Mouse (Mus musculus) T-helper 17 cell (primary cell): ENCODE results near the gene Psapl1.

Experiments used
- in situ Hi-C, 2 experiments: fragments of 300-600 bp; cut with MboI, MseI; formaldehyde crosslinking; loops; 1 replicate in 1 of 2; 2 replicates in 1 of 2; pipeline ENCODE4 v1.15.1; 2025; ENCODE audit warnings: high pct_unique_total_duplicates in 2 of 2

The Psapl1 gene

DNA sequence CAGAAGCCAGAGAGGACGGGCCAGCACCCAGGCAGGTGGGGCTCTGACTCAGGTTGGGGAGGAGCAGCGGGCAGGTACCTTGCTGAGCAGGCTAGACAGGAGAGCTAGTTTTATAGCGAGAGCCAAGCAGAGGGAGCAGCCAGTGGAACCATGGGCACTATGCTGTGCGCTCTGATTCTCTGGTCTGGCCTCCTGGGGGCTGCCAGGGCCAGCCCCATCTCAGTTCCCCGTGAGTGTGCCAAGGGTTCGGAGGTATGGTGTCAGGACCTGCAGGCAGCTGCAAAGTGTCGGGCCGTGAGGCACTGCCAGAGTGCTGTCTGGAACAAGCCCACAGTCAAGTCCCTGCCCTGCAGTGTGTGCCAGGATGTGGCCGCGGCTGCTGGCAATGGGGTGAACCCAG, at the start of gene Psapl1:
Gene Psapl1, plus strand, starts transcription at position 106 of the 400 bp plus-strand sequence.
- in situ Hi-C loops: no loop called here

DNA sequence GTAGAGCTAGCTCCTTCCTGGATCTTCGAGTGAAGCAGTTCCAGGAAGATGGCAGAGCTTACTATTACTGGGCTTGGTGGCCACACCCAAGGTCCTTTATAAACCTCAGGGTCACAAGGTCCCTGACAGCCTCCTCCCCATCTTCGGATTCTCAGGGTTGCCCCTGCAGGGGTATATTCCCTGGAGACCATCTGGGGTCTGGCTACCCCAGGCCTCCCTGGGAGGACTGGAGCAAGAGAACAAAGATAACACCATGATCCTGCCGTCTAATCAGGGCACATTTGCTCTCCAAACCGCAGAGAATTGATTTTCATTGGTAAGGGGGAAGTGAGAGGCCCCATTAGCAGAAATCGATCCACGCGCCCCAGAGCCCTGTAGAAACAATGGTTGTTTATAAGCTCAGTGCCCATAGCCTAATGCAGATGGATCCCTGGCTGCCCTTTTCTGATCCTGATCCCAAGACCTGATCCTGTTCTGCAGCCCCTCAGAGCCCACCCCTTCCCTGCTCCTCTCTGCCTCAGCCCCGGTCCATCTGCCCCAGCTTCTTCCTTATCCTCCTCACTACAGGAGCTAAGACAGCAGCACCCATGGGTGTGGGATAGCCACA, 48.8 kb upstream of the Psapl1 start:
- in situ Hi-C loops: no loop called here

DNA sequence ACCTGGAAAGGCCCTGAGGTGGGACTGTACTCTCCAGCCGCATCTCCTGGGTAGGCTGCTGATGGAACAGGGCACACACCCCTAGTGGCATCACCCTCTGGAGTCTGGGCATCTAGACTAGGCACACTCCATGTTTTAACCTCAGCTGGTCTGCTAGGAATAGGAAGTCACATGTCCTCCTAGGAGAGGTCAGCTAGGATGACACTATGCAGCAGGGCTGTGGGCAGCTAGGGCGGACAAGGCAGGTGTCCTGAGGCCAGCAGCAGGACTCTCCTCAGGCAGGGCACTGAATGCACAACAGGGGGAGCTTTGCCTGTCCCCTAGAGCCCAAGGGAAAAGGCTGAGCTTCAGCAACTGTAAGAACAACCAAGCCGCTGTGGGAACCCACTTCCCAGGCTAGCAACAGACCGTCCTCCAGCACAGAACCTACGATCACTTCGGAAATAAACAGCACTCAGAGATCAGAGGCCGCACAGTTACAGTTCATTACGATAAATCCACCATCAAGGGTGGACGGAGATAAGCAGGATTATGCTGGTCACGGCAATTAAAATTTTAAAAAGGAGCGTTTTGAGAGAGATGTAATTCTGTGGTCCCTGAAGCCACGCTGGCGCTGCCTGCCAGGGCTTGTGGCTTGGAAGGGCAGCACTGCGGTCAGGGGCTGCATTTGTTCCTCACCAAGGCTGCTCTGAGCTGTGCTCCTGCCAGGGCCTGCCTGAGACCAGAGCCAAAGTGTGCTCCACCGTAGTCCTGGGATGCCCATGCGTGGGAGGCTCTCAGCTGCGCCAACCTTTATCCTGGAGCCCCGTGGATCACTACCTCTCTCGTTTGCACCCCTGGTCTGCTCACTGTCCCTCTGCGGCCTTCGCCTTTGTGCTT, 38.2 kb upstream of the Psapl1 start:
- in situ Hi-C loops: no loop called here

DNA sequence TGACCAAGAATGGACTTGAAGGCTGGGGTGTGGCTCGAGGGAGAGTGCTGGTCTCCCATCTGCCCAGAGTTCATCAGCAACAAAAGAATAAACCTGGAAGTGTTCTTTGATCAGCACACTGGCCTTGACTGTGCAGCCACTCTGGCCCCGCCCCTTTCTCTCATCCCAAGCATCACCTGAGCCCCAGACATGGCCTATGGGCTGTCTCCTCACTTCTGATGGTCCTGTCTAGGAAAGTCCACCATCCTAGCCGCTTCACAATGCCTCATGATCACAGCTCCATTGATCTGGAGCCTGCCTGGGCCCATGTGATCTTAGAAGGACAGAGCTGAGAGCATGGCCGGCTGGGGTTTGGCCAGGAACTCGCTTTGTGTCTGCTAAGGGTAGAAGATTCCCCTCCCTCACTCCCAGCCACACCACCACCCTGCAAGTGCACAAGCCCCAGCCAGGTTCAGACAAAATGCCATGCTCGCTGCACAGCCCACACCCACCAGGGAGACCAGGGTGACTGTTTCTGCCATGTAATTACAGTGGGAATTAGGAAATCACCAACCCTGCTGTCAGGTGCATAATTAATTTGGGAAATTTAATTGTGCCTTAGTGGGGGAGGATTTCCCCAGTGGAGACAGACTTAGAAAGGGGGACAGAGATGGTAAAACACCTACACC, 37.3 kb upstream of the Psapl1 start:
- in situ Hi-C loops: no loop called here

DNA sequence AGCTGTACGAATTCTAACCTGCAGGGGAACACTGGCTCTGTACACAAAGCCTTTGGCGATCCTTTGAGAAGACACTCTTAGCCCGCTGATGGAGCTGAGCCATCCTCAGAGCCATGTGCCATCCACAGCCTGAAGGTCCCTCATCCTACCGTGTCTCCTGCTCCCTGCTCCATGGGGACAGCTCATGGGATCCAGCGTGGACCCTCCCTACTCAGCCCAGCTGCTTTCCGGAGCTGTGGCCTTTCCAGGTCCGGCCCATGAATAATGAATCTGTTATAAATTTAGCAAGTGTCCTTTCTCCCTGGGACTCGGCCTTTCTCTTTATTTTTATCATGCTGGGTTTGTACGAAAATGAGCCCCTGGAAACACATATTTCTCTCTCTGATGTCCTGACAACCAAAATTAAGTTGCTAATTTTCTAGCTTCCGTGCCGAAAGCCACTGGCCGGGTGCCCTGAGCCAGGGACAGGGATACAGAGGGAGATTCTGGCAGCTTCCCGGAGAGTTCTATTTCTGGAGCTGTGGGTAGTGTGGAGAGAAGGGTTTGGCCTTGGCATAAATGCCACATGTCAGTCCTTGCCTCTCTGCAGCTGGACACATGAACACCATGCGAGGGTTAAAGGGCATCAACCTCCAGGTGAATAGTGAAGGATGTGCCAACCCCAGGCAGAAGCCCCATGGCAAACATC, 34.7 kb upstream of the Psapl1 start:
- in situ Hi-C loops: no loop called here

DNA sequence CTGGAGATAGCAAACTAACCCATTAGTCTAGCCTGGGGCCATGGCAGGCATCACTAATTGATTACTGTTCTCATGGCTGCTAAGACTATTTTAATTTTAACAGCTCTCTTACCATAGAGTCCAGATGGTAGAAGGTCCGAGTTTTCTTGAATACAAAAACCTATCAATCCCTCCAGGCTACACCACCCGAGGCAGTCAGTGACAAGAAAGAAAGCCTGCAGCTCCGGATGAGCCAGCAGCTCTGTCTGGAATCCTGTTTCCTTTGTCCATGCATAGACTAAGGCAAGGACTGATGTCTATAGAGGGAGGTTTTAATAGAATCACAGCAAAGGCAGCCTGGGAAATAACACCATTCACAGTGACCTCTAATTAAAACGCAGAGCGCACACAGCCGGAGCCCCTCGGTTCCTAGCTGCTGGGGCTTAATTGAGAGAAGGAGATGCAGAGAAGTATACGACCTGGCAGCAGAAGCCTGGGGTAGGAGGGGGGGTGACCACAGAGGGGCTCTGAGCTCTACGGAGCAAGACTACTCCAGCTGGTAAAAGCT, 29.2 kb upstream of the Psapl1 start:
- in situ Hi-C loops: no loop called here

DNA sequence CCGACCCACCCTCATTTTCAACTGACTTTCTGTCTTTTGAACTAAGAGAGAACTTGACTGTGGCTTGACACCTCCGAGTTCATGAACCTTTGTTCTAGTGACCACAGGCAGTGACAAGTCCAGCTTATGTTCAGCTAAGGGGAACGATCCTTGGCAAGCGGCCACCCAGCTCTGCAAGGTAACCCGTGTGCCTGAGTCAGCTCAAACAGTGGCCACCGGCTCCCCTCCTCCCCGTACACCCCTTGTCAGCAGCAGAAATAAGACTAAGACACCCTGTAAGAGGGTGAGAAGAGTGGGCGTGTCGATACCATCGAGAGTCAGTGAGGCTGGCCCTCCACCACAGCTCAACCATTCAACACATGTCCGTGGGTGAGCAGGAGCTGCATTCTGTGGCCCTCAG, 27.4 kb upstream of the Psapl1 start:
- in situ Hi-C loops: no loop called here

DNA sequence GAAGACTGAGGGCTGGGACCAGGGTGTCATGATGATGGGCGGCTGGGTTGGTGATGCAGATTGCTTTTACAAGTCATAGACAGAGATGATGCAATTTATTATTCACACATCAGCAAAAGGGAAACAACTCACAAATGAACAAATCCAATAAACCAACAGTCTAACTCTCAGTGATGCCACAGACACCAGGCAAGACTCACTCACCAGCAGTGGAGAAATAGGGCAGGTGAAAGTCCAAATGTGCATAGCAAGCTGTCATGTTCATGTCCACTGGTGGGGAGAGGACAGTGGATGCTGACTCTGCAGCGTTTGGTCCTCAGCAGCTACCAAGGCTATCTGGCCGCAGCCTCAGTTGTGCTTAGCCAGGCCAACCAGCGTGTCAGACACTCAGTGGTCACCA, 26.9 kb upstream of the Psapl1 start:
- in situ Hi-C loops: no loop called here

DNA sequence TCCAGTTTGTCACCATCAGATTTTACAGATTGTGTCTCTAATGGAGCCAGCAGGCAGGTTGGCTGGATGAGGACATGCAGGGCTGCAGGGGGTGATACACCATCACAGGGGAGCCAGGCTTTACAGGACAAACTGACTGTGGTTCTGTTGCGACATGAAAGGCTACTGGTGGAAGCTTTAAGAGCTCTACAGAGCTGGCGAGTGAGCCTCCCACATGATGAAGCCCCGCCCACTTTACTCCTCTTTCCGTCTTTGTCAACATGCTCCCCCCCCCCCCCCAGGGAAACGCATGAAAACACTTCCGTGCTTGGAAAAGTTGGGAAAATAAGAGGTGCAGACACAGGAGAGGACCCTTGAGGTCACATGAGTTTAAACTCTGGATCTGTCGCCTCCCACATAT, 25.6 kb upstream of the Psapl1 start:
- in situ Hi-C loops: no loop called here

DNA sequence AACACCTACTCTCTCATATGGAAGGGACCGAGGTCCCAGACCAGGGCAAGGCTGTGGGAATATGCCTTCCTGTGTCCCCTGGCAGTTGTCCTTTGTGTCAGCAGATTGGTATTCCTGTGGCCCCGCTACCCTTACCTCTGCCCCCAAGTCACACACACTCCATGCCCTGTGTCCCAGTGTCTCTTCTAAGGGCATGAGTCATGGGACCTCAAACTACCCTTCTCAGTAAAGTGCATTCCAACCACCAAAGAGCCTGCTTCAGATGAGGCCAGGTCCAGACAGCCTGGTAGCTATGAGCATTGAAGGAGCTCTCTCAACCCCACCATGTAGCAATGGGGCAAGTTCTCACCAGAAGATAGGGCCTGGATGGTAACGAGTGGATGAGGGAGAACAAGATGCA, 25.0 kb upstream of the Psapl1 start:
- in situ Hi-C loops: no loop called here

DNA sequence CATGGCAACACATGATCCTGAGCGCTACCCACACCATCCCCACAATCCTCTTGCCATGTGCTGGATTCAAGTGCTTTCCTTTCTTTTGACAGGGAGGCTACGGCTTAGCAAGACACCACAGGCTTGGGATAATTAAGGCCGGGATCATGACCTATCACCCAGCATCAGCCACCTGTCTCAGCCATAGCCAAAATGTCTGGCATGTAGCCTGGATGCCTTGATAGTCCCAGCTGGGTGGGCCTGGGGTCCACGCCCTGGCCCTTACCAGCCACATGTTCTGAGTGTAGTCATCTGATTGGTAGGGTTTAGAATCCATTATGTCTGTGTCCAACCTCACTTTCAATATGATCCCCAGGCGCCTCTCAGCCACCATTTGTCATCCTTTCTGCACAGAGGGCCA, 24.1 kb upstream of the Psapl1 start:
- in situ Hi-C loops: no loop called here

DNA sequence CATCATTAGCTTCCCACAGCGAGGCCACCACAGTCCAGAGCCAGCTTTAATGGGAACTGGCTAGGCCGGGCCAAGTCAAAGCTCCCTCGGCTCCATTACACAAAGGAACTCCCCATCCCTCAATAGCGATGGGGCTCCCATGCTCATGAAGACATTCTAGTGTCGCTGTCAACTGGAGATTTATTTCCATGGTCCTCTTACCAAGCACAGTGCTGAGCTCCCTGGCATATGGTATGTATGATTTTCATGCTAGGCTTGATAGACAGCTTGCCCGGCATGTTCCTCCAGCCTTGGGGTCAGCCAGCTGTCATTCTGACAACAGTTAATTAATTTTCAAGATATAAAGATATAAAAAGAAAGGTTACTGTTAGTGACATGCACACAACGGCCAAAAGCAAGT, 21.5 kb upstream of the Psapl1 start:
- in situ Hi-C loops: no loop called here

DNA sequence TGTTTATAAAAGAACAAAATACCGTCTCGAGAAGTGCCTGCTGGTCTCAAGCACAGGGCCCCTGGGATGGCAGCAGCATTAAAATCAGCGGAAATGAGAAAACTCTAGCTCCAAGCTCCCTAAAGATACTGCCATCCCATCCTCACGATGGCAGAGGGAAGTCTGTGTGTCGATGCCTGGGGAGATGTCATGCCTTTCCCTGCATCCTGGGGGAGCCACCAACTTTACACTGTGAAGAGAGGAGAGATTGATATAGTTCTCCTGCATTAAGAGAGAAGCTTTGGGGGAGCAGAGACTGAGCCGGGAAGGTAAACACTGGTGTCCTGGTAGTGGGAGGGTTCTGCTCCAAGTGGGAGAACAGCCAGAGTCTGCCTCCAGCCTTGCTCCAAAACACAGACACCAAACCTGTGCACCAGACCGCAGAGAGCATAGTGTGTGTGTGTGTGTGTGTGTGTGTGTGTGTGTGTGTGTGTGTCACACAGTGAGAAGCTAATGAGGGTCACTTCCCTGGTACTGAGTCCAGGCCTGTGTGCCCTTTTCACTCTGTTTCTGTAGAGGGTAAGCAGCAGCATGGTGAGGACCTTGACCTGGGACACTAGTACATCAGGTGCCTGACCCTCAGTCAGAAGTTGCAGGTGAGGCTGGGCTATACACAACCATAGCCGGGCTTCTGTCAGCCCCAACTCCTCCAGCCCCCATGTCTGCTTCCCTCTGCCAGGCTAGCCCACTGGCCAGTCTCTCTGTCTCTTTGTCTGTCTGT, 17.3 kb upstream of the Psapl1 start:
- in situ Hi-C loops: no loop called here

DNA sequence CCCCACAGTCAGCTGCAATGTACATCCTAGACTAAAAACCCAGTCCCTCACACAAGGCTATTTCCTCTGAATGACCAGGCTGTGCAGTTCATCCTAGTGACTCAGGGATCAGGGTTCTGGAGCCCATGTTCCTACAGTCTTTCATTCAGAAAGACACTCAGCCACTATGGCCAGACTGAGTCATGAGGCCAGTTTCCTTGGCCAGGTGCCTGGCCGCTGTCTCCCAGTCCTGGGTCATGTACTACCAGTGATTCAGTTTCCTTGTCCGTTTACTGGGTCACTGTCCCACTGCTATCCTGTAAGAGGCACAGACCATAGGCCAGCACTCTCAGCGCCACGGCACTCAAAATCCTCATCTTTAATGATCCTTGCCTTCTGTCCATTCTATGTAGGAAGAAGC, 15.5 kb upstream of the Psapl1 start:
- in situ Hi-C loops: no loop called here

DNA sequence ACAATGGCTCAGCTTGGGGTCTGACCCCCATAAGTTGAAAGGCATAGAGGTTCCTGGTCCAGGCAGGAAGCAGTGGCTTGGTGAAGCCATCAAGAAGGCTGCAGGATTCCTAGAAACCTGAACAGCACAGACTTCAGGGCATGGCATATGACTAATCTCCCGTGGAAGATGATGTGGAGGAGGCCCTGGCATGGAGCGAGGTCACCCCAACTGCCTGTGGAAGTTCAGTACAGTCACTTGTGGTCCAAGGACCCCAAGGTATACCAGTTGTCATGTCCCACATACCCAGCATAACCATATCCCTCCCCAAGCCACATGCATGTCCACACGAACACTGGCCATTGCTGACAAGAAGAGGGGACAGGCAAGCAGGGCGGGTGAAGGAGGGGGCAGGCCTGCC, 12.5 kb upstream of the Psapl1 start:
- in situ Hi-C loops: no loop called here

DNA sequence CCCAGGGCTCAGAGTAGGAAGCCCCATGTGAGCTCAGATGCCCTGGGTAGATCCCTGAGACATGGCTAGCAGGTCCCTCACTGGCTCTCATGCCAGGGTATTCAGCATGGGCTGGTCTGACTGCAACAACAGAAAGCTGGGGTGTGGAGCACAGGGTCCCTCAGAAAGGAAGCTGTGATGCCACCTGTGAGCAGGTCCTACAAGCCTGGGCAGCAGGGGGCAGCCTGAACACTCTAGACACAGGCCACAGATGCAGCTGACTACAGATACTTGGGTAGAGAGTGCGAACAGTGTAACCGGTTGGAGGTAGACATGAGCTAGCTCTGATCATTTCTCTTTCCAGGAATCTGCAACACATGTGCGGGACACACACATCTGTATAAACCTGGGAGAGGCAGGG, 11.9 kb upstream of the Psapl1 start:
- in situ Hi-C loops: no loop called here

DNA sequence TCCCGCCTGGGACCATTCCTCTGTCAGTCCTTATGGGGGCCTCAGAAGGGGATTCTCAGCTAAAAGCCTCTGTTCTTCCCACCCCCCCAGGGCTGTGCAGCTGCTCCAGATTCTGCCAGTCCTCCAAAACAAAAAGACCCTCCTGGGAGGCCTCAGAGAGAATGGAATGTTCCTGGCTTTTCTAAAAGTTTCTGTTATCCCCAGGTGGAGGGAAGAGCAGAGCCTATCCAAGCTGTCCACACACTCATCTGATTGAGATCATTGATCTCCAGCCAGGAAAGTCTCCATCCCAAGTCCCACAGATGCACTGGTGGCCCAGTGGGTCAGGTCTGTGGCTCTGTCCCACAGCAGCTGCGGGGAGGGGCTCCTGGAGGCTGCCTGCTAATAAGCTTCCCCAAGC, 11.1 kb upstream of the Psapl1 start:
- in situ Hi-C loops: no loop called here

DNA sequence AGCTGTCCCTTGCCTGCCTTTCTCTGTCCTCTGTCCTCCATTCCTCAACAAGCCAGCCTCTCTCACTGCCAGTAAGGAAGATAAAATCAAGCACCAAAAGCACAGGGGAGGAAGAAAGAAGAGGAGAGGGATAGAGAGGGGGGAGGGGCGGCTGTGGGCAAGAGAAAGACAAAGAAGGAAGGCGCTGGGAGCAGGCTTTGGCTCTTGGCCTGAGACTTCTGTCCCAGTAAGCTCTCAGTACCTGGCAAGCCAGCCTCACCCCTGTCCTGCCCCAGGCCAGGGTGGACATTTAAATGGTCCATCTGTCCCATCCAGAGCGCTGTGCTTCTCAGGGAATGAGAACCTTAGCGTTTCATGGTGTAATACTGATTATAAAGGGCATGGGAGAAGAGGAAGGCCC, 9.2 kb upstream of the Psapl1 start:
- in situ Hi-C loops: no loop called here

DNA sequence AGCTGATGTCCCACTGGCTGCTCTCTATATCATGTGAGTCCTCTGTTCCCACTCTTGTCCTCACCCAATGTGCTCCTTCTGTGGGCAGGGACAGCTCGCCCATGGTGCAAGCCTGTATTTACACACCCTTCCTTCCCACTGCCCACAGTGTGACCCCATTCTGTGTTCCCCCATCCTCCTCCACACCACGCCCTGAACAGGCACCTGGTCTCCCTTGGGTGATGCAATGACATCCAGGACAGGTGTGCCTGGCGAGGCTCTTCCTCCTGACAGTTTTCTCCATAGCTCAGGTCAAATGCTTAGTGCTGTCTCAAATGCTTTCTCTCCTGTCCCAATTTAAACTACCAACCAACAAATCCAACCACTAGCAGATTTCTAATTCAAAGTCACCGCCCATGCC, 8.4 kb upstream of the Psapl1 start:
- in situ Hi-C loops: no loop called here

DNA sequence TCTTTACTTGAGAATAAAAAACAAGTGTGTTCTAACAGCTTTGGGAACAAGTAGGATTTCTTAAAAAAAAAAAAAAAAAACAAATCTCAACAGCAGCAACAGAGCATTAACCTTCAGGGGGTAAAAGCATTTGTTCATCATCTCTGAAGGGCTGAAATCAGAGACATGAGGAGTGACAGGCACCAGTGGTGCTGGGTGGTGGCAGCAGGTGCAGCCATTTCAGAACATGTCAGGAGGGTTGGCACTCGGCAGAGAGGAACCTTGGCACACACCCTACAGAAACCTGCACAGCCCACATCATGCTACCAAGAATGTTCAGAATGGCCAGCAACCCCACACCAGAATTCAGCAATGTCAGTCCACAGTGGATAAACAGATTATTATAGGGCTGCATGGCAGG, 4.3 kb upstream of the Psapl1 start:
- in situ Hi-C loops: no loop called here

DNA sequence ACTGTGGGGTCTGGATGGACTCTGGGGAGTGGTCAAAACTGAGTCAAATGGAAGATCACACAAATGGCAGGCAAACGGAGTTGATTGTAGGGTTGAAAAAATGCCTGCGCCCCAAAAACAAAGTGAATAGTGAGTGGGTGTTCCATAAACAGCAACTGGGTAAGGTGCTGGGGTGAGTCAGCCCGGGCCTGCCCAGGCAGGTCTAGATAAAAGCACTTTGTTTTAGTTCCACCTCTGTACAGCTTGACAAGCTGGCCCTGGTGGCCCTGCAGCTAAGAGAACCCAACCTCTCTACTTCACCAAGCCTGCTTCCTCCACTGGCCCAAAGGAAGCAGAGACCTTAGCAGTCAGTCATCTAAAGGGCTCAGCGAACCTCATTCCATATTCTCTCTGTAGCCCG, 1.0 kb upstream of the Psapl1 start:
- in situ Hi-C loops: no loop called here
